In the genomic region with DNA sequence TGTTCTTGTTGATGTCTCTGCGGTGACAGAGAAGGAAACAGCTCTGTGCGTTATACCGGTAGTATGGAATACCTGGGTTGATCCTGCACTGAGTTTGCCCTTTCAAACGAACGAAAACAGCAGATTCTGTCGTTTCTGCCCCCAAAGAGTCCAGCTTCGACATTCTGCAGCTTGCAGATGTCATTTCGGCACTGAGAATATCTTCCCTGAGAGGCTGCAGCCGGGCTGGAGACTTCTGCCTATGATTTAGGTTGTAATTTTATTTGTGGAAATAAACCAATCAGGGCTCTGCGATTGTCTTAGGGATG, we compare ENCODE assay signal across 12 mouse cellular contexts.
DNase-seq lines count a peak whose midpoint lies in the region; ATAC-seq lines count a peak whose summit lies in the region.
"Had no signal": no experiment of that assay in that cellular context is flagged by ENCODE, and none has a peak within 500 bp of the region (broad histone marks: within the 10 kb centered on the region; RNA-seq: fewer than 3 reads in every experiment).

No protein-coding gene starts in this region.

- H3K27me3 ChIP-seq in hindbrain, embryonic 10.5 days (ENCODE audit: insufficient read depth, poor library complexity, severe bottlenecking), result no peaks in the 10 kb centered on the region
- H3K27me3 ChIP-seq in midbrain, embryonic 12.5 days, result no peaks in the 10 kb centered on the region
- H3K27me3 ChIP-seq: embryonic facial prominence, embryonic 13.5 days; liver, embryonic 13.5 days had no signal

- intact Hi-C loops in left cerebral cortex, postnatal 4 days (cut with DNase I), result no loop called here
- intact Hi-C loops in left cerebral cortex, postnatal 36 days (cut with DNase I), result loop anchor here (5.0 to 10.0 kb wide), 2 partner anchors 109 to 196 kb away; a partner anchor contains a TSS
- intact Hi-C loops in heart, postnatal 10 days (cut with DNase I), result no loop called here

- H3K9ac ChIP-seq in midbrain, embryonic 12.5 days (replicated peaks), result no peak overlapping the region; the same call in 1 of the 2 replicates
- H3K9ac ChIP-seq: embryonic facial prominence, embryonic 13.5 days; kidney, embryonic 15.5 days; liver, embryonic 13.5 days had no signal

- peak overlapping the region; percentile 43 for H3K4me3 ChIP-seq in hindbrain, embryonic 10.5 days
- H3K4me3 ChIP-seq in midbrain, embryonic 12.5 days, result peak overlapping the region; percentile 31
- H3K4me3 ChIP-seq: embryonic facial prominence, embryonic 13.5 days; heart, adult 2 months; kidney, embryonic 15.5 days; liver, embryonic 13.5 days had no signal

- peak; percentile 8 for DNase-seq in left cerebral cortex, postnatal 4 days
- DNase-seq in left cerebral cortex, postnatal 36 days (ENCODE audit: low spot score in 2 of 2), result no peak
- DNase-seq in hindbrain, embryonic 10.5 days (ENCODE audit: low spot score), result no peak
- no peak for DNase-seq in embryo, embryonic 11 days
- no peak for DNase-seq in urinary bladder, postnatal 14 days (ENCODE audit: low spot score)
- DNase-seq in heart, postnatal 10 days, result no peak
- DNase-seq: adrenal gland, postnatal 25 days; heart, adult 2 months; liver, embryonic 13.5 days had no signal

- no peaks in the 10 kb centered on the region for H3K9me3 ChIP-seq in hindbrain, embryonic 10.5 days
- H3K9me3 ChIP-seq in midbrain, embryonic 12.5 days, result no peaks in the 10 kb centered on the region
- H3K9me3 ChIP-seq: embryonic facial prominence, embryonic 13.5 days; kidney, embryonic 15.5 days; liver, embryonic 13.5 days had no signal

- no peak for ATAC-seq in midbrain, embryonic 12.5 days (ENCODE audit: low FRiP score, low read depth)

- WGBS in hindbrain, embryonic 10.5 days, result 54% methylated on average over 10 of the region's 10 CpGs
- 55% methylated on average over 10 of the region's 10 CpGs for WGBS in midbrain, embryonic 12.5 days

- peak overlapping the region; percentile 55 for H3K4me2 ChIP-seq in midbrain, embryonic 12.5 days (replicated peaks)
- H3K4me2 ChIP-seq: liver, embryonic 13.5 days had no signal

- peaks cover 17% of the 10 kb centered on the region for H3K4me1 ChIP-seq in hindbrain, embryonic 10.5 days (replicated peaks)
- H3K4me1 ChIP-seq in midbrain, embryonic 12.5 days, result peaks cover 12% of the 10 kb centered on the region
- H3K4me1 ChIP-seq: embryonic facial prominence, embryonic 13.5 days; kidney, embryonic 15.5 days; liver, embryonic 13.5 days had no signal

- H3K36me3 ChIP-seq in hindbrain, embryonic 10.5 days, result no peaks in the 10 kb centered on the region
- H3K36me3 ChIP-seq in midbrain, embryonic 12.5 days, result no peaks in the 10 kb centered on the region
- H3K36me3 ChIP-seq: embryonic facial prominence, embryonic 13.5 days; kidney, embryonic 15.5 days; liver, embryonic 13.5 days had no signal

- H3K27ac ChIP-seq in hindbrain, embryonic 10.5 days, result peak overlapping the region; percentile 77; the same call in 1 of the 2 replicates
- H3K27ac ChIP-seq in midbrain, embryonic 12.5 days (replicated peaks), result peak overlapping the region; percentile 62
- H3K27ac ChIP-seq: embryonic facial prominence, embryonic 13.5 days; heart, adult 2 months; kidney, embryonic 15.5 days; liver, embryonic 13.5 days had no signal
